Mouse (Mus musculus) liver, embryonic 16.5 days (tissue): Measurements from ENCODE around the gene B3galnt2. TPM values are rescaled to one million over a fixed set of nuclear protein-coding genes. Genes with fewer than 3 reads are reported as not detected.
"Not testable (repeated sequence)": the region's sequence is repeated elsewhere in the genome, so short reads cannot be mapped to it uniquely, and the experiment has no call there.

Source experiments
- ATAC-seq: fragments of 200-750 bp; cut with Nextera tagmentation; 2 replicates; pipeline ENCODE4 v1.8.0; 2017; ENCODE audit warnings: low read depth, mild to moderate bottlenecking, moderate number of reproducible peaks, moderate library complexity
- H3K27ac ChIP-seq: fragments of 300-500 bp; sonication (generic); 2 replicates; pipeline ENCODE4 v1.5.1; 2014; ENCODE audit warnings: mild to moderate bottlenecking, low read length
- H3K27me3 ChIP-seq: fragments of 300-500 bp; sonication (generic); 2 replicates; pipeline ENCODE4 v1.6.1; 2014; ENCODE audit warnings: low read depth, low read length, mixed read lengths; ENCODE audit not compliant: control insufficient read depth, insufficient read depth
- H3K36me3 ChIP-seq: fragments of 300-500 bp; sonication (generic); 2 replicates; pipeline ENCODE4 v1.6.1; 2014; ENCODE audit warnings: mild to moderate bottlenecking; ENCODE audit not compliant: control insufficient read depth, insufficient read depth
- H3K4me1 ChIP-seq: fragments of 300-500 bp; sonication (generic); 2 replicates; pipeline ENCODE4 v1.6.1; 2014; ENCODE audit warnings: low read depth, low read length, mixed read lengths; ENCODE audit not compliant: control insufficient read depth
- H3K4me2 ChIP-seq: fragments of 300-500 bp; sonication (generic); 2 replicates; pipeline ENCODE4 v1.6.1; 2014; ENCODE audit warnings: low read depth, low read length, mixed read lengths
- H3K4me3 ChIP-seq: fragments of 300-500 bp; sonication (generic); 2 replicates; pipeline ENCODE4 v1.5.1; 2014; ENCODE audit warnings: low read depth, mild to moderate bottlenecking, low read length
- H3K9ac ChIP-seq: fragments of 300-500 bp; sonication (generic); 2 replicates; pipeline ENCODE4 v1.6.1; 2014; ENCODE audit warnings: low read depth, low read length
- H3K9me3 ChIP-seq: fragments of 300-500 bp; sonication (generic); replicated peaks from 2 replicates; pipeline ENCODE4 v1.6.1; 2016; ENCODE audit warnings: low read length; ENCODE audit not compliant: control insufficient read depth
- WGBS: fragments of 180-500 bp; shearing (Covaris S2); extraction: QIAGEN DNeasy Blood & Tissue Kit; methylation state at CpG from one replicate; pipeline ENCODE4 v1.1.7; 2014; ENCODE audit not compliant: insufficient replicate concordance; 5-methylcytosine and 5-hydroxymethylcytosine counted together
- polyA plus RNA-seq: library from polyadenylated mRNA; unstranded; fragments of >200 nt; fragmentation: Nextera tagmentation; extraction: Ambion mirVana; gene quantifications from 2 replicates; pipeline ENCODE4 v1.2.1, GENCODE M21; 2015

Gene B3galnt2
- polyA plus RNA-seq, 1 experiment from 2014 or later = 23.2 TPM

DNA sequence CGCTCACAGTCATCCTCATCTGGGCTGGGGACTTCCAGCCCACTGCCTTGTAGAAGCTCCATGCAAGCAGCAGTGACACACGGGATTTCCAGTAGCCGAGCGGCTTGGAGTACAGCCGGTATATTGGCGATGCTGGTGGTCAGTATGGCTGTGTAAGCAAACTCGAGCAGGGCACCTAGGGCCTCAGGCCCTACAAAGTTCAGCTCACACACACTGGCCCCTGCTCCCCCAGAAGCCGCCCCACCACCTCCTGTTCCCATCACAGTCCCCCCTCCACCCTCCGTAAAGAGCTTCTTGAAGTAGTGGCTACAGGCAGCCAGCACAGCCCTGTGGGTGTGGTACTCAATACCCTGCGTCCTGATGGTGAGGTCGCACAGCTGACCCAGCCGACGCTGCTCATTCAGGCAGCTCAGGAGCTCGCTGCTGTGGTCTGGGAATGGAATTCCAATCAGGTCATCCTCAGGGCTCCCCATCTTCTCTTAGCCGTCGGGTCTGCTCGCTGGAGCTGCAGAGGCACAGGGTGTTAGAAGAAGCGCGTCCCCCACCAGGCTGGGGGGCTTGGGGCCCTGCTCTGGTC is 11.2 kb downstream of the B3galnt2 start:
- Histone ChIP-seq H3K9ac (no peak overlapping the region; the same call in 1 of the 2 replicates), H3K4me3 (no peak overlapping the region), H3K9me3 (no peaks in the 10 kb centered on the region), H3K27ac (peak overlapping the region; percentile 37), H3K27me3 (no peaks in the 10 kb centered on the region), H3K4me1 (peaks cover 27% of the 10 kb centered on the region), H3K36me3 (peaks cover 9% of the 10 kb centered on the region), H3K4me2 (no peak overlapping the region)
- 72% methylated on average over 19 of the region's 19 CpGs for WGBS
- ATAC-seq = no peak

DNA sequence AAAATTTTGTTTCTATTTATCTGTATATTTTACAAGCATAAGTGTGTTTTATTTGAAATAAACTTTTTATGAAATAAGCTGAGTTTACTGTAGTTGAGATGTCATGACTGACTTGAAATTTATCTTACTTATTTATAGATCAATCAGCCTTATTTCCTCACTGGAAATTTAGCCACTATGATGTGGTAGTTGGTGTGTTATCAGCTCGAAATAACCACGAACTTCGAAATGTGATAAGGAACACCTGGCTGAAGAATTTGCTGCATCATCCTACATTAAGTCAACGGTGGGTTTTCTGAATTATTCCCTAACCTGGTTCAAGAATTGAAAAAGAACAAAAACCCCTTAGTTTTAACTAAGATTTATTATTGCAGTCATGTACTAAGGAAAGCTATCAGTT is 11.9 kb downstream of the B3galnt2 start:
- H3K9me3 ChIP-seq = no peaks in the 10 kb centered on the region
- H3K36me3 ChIP-seq = peaks cover 9% of the 10 kb centered on the region
- WGBS = 19% methylated on average over 4 of the region's 4 CpGs
- H3K27ac ChIP-seq = peak overlapping the region; percentile 49; the same call in 1 of the 2 replicates
- no peak overlapping the region for H3K4me3 ChIP-seq
- peaks cover 27% of the 10 kb centered on the region for H3K4me1 ChIP-seq
- no peaks in the 10 kb centered on the region for H3K27me3 ChIP-seq
- no peak overlapping the region for H3K4me2 ChIP-seq
- H3K9ac ChIP-seq = no peak overlapping the region
- ATAC-seq = 0 out of 2 replicates have a peak, but pooled peaks have one; percentile 22

DNA sequence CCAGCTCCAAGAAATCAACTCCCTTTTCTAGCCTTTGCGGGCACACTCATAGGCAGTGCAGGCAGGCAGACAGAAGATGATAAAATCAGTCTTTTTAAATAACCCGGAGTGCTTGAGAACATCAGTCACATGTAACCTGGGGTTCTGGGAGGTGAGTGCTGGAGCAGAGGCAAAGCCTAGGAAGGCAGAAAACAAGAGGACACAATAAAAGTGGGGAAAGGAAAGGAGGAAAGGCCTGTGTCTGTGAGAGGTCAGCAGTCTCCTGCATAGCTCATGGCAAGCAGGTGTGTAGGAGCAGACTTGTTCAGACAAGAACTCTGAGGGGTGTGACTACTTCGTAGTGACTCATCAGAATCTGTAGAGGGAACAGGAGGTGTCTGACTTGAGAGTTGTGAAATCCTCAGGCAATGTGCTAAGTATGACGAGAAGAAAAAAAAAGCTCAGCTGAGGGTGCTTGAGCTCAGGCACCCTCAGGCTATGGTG is 14.4 kb downstream of the B3galnt2 start:
- 0 out of 2 replicates have a peak overlapping the region, but pooled peaks have one; percentile 9 for H3K4me3 ChIP-seq
- H3K27me3 ChIP-seq = no peaks in the 10 kb centered on the region
- peaks cover 27% of the 10 kb centered on the region for H3K4me1 ChIP-seq
- peaks cover 9% of the 10 kb centered on the region for H3K36me3 ChIP-seq
- peak overlapping the region; percentile 87 for H3K27ac ChIP-seq
- peak; percentile 96 for ATAC-seq
- WGBS = 39% methylated on average over 4 of the region's 4 CpGs
- peak overlapping the region; percentile 48 for H3K4me2 ChIP-seq
- peak overlapping the region; percentile 42 for H3K9ac ChIP-seq
- no peaks in the 10 kb centered on the region for H3K9me3 ChIP-seq

DNA sequence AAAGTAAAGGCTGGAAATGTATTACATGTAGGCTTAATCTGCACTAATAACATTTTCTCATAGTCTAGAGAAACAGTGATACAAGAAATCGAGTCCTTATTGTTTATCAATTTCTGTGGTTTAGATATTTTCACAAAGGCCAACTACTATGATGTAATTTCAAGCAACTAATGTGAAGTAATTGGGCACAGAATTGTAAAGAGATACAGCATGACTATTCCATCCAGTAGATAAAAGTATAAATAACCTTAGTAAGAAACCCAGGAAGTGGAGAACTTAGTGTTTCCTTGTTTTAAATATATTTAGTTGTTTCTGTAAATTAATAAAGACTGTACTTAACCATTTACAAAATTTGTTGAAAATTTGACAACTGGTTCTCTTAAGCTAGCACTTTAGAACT is 15.5 kb downstream of the B3galnt2 start:
- WGBS = 36% methylated on average over 1 of the region's 1 CpGs
- no peak for ATAC-seq

DNA sequence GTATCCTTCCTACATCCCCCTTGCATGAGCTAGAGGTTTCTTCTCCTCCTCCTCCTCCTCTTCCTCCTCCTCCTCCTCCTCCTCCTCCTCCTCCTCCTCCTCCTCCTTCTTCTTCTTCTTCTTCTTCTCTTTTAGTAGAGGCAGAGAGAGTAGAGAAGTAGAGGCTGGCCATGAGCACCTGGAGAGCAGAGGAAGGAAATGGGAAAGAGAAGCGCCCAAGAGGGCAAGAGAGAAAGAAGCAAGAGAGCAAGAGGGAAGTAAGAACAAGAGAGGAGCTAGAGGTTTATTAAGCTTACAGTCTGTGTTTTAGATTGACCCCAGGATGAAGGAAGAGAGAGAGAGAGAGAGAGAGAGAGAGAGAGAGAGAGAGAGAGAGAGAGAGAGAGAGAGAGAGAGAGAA is 27.6 kb downstream of the B3galnt2 start:
- not testable (repeated sequence) for H3K4me2 ChIP-seq, H3K9me3 ChIP-seq, H3K4me1 ChIP-seq, H3K27me3 ChIP-seq, H3K36me3 ChIP-seq, ATAC-seq, H3K27ac ChIP-seq, H3K4me3 ChIP-seq, H3K9ac ChIP-seq
- 56% methylated on average over 1 of the region's 1 CpGs for WGBS

More for the DNA sequence above, 15.5 kb downstream of the B3galnt2 start:
- no peaks in the 10 kb centered on the region for H3K9me3 ChIP-seq
- H3K4me3 ChIP-seq = no peak overlapping the region
- peaks cover 27% of the 10 kb centered on the region for H3K4me1 ChIP-seq
- no peak overlapping the region for H3K27ac ChIP-seq
- no peak overlapping the region for H3K9ac ChIP-seq
- no peak overlapping the region for H3K4me2 ChIP-seq
- peaks cover 9% of the 10 kb centered on the region for H3K36me3 ChIP-seq
- H3K27me3 ChIP-seq = no peaks in the 10 kb centered on the region

DNA sequence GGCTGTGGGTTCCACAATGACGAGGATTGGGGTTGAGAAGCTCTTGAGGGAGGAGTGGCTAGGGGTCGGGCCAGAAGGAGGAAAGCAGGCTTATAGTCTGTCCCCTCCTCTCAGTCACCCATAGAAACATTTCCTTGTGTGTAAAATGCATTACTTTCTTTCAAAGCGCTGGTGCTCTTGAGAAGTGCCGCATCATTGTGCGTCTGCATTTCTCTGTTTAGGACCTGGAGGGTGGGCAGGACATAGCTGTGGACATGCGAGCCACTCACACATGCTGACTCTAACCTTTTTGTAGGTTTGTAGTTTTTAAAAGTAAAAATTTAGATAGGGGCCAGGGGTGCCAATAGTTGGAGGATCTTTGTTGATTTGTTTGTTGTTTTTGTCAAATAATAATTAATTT is 29.3 kb downstream of the B3galnt2 start:
- no peak overlapping the region for H3K27ac ChIP-seq
- no peak for ATAC-seq
- H3K9me3 ChIP-seq = no peaks in the 10 kb centered on the region
- H3K27me3 ChIP-seq = no peaks in the 10 kb centered on the region
- no peak overlapping the region for H3K4me3 ChIP-seq
- WGBS = 73% methylated on average over 6 of the region's 6 CpGs
- no peaks in the 10 kb centered on the region for H3K4me1 ChIP-seq
- no peak overlapping the region for H3K9ac ChIP-seq
- no peak overlapping the region for H3K4me2 ChIP-seq
- H3K36me3 ChIP-seq = no peaks in the 10 kb centered on the region; the same call in 1 of the 2 replicates

DNA sequence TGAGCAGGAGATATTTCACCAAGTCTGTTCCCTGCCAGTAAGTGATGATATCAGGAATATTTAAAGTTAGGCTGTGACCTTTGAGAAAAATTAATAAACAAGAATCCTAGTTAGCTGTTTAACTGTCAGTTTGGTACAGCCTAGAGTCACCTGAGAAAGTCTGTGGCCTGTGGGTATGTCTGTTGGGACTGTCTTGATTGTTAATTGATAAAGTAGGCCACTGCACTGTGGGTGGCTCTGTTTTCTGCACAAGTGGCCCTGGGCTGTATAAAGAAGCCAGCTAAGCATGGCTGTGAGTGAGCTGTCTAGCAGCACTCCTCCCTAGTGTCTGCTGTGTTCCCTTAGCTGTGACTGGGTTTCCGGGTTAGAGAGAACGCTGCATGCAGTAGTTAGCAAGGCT is 34.9 kb downstream of the B3galnt2 start:
- Histone ChIP-seq H3K36me3 (peaks cover 6% of the 10 kb centered on the region), H3K27me3 (no peaks in the 10 kb centered on the region), H3K9me3 (no peaks in the 10 kb centered on the region), H3K4me1 (no peaks in the 10 kb centered on the region), H3K4me3 (no peak overlapping the region), H3K9ac (no peak overlapping the region), H3K27ac (no peak overlapping the region), H3K4me2 (no peak overlapping the region)
- ATAC-seq = no peak
- 81% methylated on average over 2 of the region's 2 CpGs for WGBS

DNA sequence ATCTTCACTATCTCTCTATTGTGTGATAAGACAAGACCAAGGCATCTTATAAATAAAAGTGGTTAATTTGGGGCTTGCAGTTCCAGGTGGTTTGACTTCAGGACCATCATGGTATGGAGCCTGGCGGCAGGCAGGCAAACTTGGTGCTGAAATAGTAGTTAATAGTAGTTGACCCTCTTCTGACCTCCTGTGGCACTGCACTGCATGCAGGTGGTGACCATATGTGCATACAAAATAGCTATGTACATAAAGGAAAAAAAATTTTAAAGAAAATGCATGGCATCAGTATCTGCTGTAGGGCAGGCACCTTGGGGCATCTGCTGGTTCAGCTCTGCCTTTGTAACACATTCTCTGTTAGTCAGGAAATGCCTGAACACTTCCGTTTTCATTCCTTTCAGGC is 36.1 kb downstream of the B3galnt2 start:
- Histone ChIP-seq H3K27me3 (no peaks in the 10 kb centered on the region), H3K36me3 (peaks cover 15% of the 10 kb centered on the region)
- 84% methylated on average over 2 of the region's 2 CpGs for WGBS

DNA sequence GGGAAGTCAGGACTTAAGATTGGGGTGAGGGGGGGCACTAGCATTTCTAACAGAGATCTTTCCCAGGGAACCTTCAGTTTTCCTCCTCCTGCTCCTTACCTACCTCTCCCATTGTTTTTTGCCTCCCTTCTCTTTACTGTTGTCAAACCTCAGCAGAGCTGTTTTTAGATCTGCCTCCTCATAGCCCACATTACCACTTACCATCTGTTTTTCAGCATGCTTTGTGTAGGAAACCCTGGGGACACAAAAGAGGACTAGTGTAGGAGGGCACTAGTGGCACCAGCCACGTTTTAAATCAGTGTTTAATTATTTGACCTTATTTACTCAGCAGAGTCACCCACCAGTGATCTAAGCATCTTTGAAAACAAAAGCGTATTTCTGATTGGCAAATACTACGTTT is 38.8 kb downstream of the B3galnt2 start:
- no peak overlapping the region for H3K4me2 ChIP-seq
- no peak overlapping the region for H3K4me3 ChIP-seq
- no peak for ATAC-seq
- WGBS = 73% methylated on average over 3 of the region's 3 CpGs
- no peak overlapping the region for H3K27ac ChIP-seq
- H3K9me3 ChIP-seq = no peaks in the 10 kb centered on the region
- H3K27me3 ChIP-seq = no peaks in the 10 kb centered on the region
- H3K36me3 ChIP-seq = peaks cover 36% of the 10 kb centered on the region
- no peaks in the 10 kb centered on the region for H3K4me1 ChIP-seq
- H3K9ac ChIP-seq = no peak overlapping the region

More for the DNA sequence above, 36.1 kb downstream of the B3galnt2 start:
- H3K9me3 ChIP-seq = no peaks in the 10 kb centered on the region
- H3K4me3 ChIP-seq = no peak overlapping the region
- no peak overlapping the region for H3K27ac ChIP-seq
- ATAC-seq = no peak
- no peak overlapping the region for H3K9ac ChIP-seq
- no peaks in the 10 kb centered on the region for H3K4me1 ChIP-seq
- H3K4me2 ChIP-seq = no peak overlapping the region
